Mouse (Mus musculus) neural tube, embryonic 10.5 days (tissue): ENCODE measurements around the gene Snca.
"Not testable (repeated sequence)": the region's sequence is repeated elsewhere in the genome, so short reads cannot be mapped to it uniquely, and the experiment has no call there.

Experiments
- DNase-seq: peaks from one replicate; pipeline ENCODE4 v3.0.0-alpha.2; 2017; ENCODE audit warnings: low spot score; ENCODE audit errors: extremely low spot score

The Snca gene

DNA sequence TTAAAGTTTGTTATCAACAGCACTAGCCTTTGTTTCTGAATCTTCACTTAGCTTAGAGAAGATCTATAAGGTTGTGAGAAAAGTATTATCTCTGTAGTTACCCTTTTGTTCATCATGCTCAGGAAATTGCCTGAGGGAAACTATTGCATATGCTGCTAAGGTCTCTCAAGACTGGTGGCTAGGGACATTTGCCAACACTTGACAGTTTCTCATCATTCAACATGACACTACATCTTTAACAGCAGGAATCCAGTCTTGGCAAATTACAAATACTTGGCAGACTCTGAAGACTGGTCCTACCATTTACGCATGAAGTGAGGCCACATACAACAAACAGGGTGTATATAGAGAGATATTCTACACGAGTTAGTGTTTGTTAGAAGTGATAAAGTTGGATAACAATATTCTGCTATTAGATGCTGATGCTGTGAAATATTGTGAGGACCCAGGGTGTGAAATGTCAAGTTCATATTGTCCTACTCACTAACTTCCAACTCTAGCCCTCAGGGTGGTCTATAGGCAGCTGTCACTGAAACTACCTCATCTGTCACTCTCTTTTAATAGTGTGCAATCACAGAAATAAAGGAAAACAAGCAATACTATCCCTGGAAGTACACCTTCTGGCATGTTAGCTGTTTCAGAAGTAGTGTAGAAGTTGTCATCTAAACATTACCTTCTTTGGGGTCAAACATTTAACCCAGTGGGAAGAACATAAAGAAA is 105.4 kb downstream of the Snca start:
- no peak for DNase-seq

DNA sequence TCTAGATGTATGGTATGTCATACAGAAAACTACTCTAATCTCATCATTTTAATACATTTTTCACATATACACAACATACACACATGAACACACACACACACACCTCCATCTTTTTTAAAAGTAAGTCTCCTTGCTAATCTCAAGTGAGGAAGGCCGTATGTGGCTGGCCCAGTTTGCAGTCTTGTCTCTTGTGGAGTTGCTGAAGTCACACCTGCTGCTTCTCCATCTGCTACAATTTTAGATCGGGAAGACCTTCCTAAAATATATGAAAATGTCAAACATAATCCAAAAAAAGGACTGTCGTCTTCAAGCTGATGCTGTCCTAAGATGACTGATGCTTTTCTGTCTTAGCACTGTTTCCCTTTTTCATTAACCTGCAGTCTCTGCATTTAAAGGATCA is 112.1 kb downstream of the Snca start:
- DNase-seq, result no peak

DNA sequence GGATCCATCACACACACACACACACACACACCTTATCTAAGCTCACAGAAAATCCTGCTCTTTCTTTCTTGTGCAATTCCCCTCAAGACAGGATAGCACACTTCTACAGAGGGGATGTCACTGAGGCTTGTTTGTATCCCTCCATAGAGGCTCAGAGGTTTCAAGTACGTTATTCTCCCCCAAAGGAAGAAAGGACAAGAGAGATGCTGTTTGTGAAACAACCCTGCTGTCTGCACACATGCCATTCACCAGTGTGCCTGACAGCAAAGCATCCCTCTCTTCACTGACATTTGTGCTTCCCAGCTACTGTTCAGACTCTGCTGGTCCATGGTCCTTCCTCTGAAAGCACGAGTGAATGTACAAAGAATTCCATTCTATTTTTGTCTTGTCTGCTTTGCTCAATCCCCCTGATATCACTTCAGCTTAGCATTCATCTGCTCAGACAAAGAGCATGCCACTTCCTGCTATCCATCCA is 119.6 kb downstream of the Snca start:
- DNase-seq, result no peak

DNA sequence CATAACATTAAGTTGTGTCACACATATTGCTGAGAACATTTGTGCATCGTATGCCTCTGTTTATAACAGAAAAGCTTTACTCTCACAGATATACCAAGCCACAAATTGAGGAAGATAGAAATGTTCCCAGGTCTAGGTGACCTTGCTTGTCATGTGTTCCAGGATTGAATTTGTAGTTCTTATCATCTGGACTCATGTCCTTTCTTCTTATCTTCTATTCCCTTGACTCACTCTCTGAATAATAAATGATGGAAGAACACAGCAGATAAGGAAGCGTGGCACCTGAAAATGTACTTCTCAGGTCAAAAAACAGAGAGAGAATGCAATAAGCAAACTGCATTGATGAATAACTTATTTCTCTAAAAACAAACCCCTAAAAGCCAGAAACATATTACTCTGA is 131.6 kb downstream of the Snca start:
- DNase-seq, result no peak

DNA sequence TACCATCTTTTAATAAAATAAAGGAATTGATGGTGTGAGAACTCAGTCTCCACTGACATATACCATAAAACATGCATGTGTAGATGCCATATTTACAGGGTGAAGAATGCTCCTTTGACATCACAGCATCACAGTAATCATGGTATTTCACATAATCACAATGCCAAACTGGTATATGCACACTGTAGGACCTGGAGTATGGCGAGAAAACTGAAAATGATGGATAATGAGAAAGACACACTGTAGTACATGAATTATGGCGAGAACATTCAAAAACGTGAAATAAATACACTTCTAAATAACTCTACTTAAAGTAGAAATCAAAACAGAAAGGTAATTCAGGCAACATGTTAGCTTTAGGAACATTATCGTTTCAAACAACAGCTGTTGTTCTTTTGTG is 142.6 kb downstream of the Snca start:
- not testable (repeated sequence) for DNase-seq

DNA sequence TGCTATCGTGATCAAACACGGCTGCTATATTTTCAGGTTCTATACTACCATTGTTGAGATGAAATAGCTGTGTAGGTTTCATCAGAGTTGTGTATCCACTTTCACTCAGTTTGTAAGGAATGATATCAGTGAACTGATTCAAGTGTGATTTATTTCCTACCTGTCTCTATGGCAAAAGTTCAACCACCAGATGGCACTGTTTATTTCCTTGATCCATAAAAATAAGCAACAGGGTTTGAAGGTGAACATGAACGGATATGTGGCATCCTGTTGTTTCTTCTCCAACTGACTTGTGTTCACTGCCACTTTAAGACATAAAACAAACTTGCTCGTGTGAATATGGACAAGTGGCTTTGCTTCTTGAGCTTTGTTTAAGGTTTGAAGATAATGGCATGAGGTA is 147.4 kb downstream of the Snca start:
- no peak for DNase-seq
